ENCODE assay signal across 7 mouse cellular contexts in genomic region chr10:83644865-83645715, GRCm38 (mm10). TPM values are rescaled to one million over a fixed set of nuclear protein-coding genes. Genes with fewer than 3 reads are reported as not detected.
DNase-seq lines count a peak whose midpoint lies in the region; ATAC-seq and TF ChIP-seq lines count a peak whose summit lies in the region.

No protein-coding gene starts in this region.

- 63% methylated on average over 16 of the region's 16 CpGs for WGBS in embryonic facial prominence, embryonic 14.5 days
- 64% methylated on average over 16 of the region's 16 CpGs for WGBS in hindbrain, embryonic 10.5 days
- WGBS in stomach, postnatal 0 days, result 49% methylated on average over 16 of the region's 16 CpGs

- TF ChIP-seq CTCF in stomach, postnatal 0 days (IDR thresholded peaks at IDR 0.05; ENCODE audit: low read depth), result no peak

- H3K4me3 ChIP-seq in embryonic facial prominence, embryonic 14.5 days (ENCODE audit: low read depth, low read length), result no peak overlapping the region
- H3K4me3 ChIP-seq in hindbrain, embryonic 10.5 days, result 0 out of 2 replicates have a peak overlapping the region, but pooled peaks have one; percentile 2
- H3K4me3 ChIP-seq in stomach, postnatal 0 days (ENCODE audit: low read depth, low read length), result no peak overlapping the region

- H3K4me2 ChIP-seq in embryonic facial prominence, embryonic 14.5 days (ENCODE audit: low read depth, low read length), result no peak overlapping the region
- H3K4me2 ChIP-seq in stomach, postnatal 0 days (replicated peaks; ENCODE audit: low read depth), result peak overlapping the region; percentile 23; the same call in 1 of the 2 replicates

- no peak overlapping the region for H3K9ac ChIP-seq in embryonic facial prominence, embryonic 14.5 days (ENCODE audit: low read depth, low read length)
- peak overlapping the region; percentile 38; the same call in 1 of the 2 replicates for H3K9ac ChIP-seq in stomach, postnatal 0 days (ENCODE audit: low read length)

- no peaks in the 10 kb centered on the region for H3K27me3 ChIP-seq in embryonic facial prominence, embryonic 14.5 days (replicated peaks; ENCODE audit: control insufficient read depth, insufficient read depth, low read length)
- no peaks in the 10 kb centered on the region for H3K27me3 ChIP-seq in hindbrain, embryonic 10.5 days (ENCODE audit: insufficient read depth, poor library complexity, severe bottlenecking)
- H3K27me3 ChIP-seq in stomach, postnatal 0 days (ENCODE audit: control insufficient read depth, insufficient read depth, low read length), result no peaks in the 10 kb centered on the region

- peak overlapping the region; percentile 6; the same call in 1 of the 2 replicates for H3K27ac ChIP-seq in embryonic facial prominence, embryonic 14.5 days (replicated peaks; ENCODE audit: low read depth, low read length)
- peak overlapping the region; percentile 83 for H3K27ac ChIP-seq in hindbrain, embryonic 10.5 days
- H3K27ac ChIP-seq in stomach, postnatal 0 days (replicated peaks), result peak overlapping the region; percentile 82

- TF ChIP-seq EP300 in stomach, postnatal 0 days (optimal IDR thresholded peaks at IDR 0.05), result no peak

- no peaks in the 10 kb centered on the region for H3K36me3 ChIP-seq in embryonic facial prominence, embryonic 14.5 days (ENCODE audit: control insufficient read depth, insufficient read depth, low read length)
- H3K36me3 ChIP-seq in hindbrain, embryonic 10.5 days, result no peaks in the 10 kb centered on the region
- no peaks in the 10 kb centered on the region for H3K36me3 ChIP-seq in stomach, postnatal 0 days (ENCODE audit: control insufficient read depth, insufficient read depth, low read length)

- peaks cover 8% of the 10 kb centered on the region for H3K4me1 ChIP-seq in embryonic facial prominence, embryonic 14.5 days (ENCODE audit: control insufficient read depth, insufficient read depth, low read length)
- H3K4me1 ChIP-seq in hindbrain, embryonic 10.5 days (replicated peaks), result peaks cover 57% of the 10 kb centered on the region
- 0 out of 2 replicates have a peak, but pooled peaks cover 2% of the 10 kb centered on the region for H3K4me1 ChIP-seq in stomach, postnatal 0 days (replicated peaks; ENCODE audit: control insufficient read depth, insufficient read depth)

- ATAC-seq in embryonic facial prominence, embryonic 14.5 days (ENCODE audit: low read depth), result no peak
- peak; percentile 83 for ATAC-seq in stomach, postnatal 0 days (ENCODE audit: low FRiP score, low TSS enrichment)

- no peaks in the 10 kb centered on the region for H3K9me3 ChIP-seq in embryonic facial prominence, embryonic 14.5 days (ENCODE audit: control insufficient read depth, low read length)
- no peaks in the 10 kb centered on the region for H3K9me3 ChIP-seq in hindbrain, embryonic 10.5 days
- no peaks in the 10 kb centered on the region for H3K9me3 ChIP-seq in stomach, postnatal 0 days (ENCODE audit: control insufficient read depth, low read length)

- peak; percentile 40 for DNase-seq in urinary bladder, postnatal 14 days (ENCODE audit: low spot score)
- DNase-seq in urinary bladder, postnatal 25 days (ENCODE audit: low spot score), result no peak
- peak; percentile 27 for DNase-seq in embryonic facial prominence, embryonic 14.5 days (ENCODE audit: low spot score)
- peak; percentile 13 for DNase-seq in hindbrain, embryonic 10.5 days (ENCODE audit: low spot score)
- DNase-seq in lung, postnatal 10 days, result peak; percentile 23
- peak; percentile 74 for DNase-seq in stomach, postnatal 0 days (ENCODE audit: low spot score)
- DNase-seq in spleen, postnatal 14 days (ENCODE audit: low spot score in 2 of 2), result no peak

RNA-seq across cellular contexts. Expression of gene Appl2, which starts 3.4 kb away (rescaled TPM):
- 37.7 and 39.5 TPM in 2 replicates for polyA plus RNA-seq in embryonic facial prominence, embryonic 14.5 days (2014; fragmentation: Nextera tagmentation; extraction: Ambion mirVana)
- 29.6 and 35.2 TPM in 2 replicates for polyA plus RNA-seq in hindbrain, embryonic 10.5 days (2016; fragmentation: Nextera tagmentation; extraction: Ambion mirVana)
- 34.3 and 35.8 TPM in 2 replicates for polyA plus RNA-seq in stomach, postnatal 0 days (2015; fragmentation: Nextera tagmentation; extraction: Ambion mirVana)

Comparison
In these comparisons a context has a peak if more than half of its experiments do, and no peak if none do; other contexts are left out.
1. DNase-seq: peak in urinary bladder, postnatal 14 days (single experiment), embryonic facial prominence, embryonic 14.5 days (single experiment), hindbrain, embryonic 10.5 days (single experiment), lung, postnatal 10 days (single experiment) and stomach, postnatal 0 days (single experiment); none in urinary bladder, postnatal 25 days (single experiment) and spleen, postnatal 14 days (0 of 2).
2. H3K27ac ChIP-seq: peak in every context shown above with its lines; median percentile 83 in hindbrain, embryonic 10.5 days; 82 in stomach, postnatal 0 days; 6 in embryonic facial prominence, embryonic 14.5 days.